Mouse (Mus musculus) MEL (cell line): ENCODE measurements around the gene Ano6. TPM values are rescaled to one million over a fixed set of nuclear protein-coding genes. Genes with fewer than 3 reads are reported as not detected.

Experiments
- DNase-seq: peaks from one replicate; pipeline ENCODE4 v3.0.0; 2011; ENCODE audit warnings: low read depth, low spot score
- H3K27ac ChIP-seq: 2 replicates; pipeline ENCODE4 v1.5.1; 2012; ENCODE audit warnings: low read depth, mild to moderate bottlenecking, control low read depth, low read length, moderate library complexity; ENCODE audit not compliant: control insufficient read depth
- H3K27me3 ChIP-seq, 2 experiments: fragments of 150-350 bp in 1 of 2; sonication (generic) in 1 of 2; 2 replicates each; pipeline ENCODE4 v1.6.1; 2012; ENCODE audit warnings: low read length in 2 of 2, mild to moderate bottlenecking in 2 of 2, improper control_type of control experiment in 1 of 2, moderate library complexity in 1 of 2; ENCODE audit not compliant: insufficient read depth in 2 of 2, control insufficient read depth in 1 of 2
- H3K36me3 ChIP-seq, 2 experiments: 2 replicates each; pipeline ENCODE4 v1.6.1; 2012 to 2014; ENCODE audit warnings: low read length in 2 of 2, improper control_type of control experiment in 1 of 2, inconsistent platforms in 1 of 2, mild to moderate bottlenecking in 1 of 2; ENCODE audit not compliant: insufficient read depth in 2 of 2, control insufficient read depth in 1 of 2
- H3K4me1 ChIP-seq, 2 experiments: fragments of 150-350 bp in 1 of 2; sonication (generic) in 1 of 2; 2 replicates each; pipeline ENCODE4 v1.6.1; 2012; ENCODE audit warnings: low read length in 2 of 2, improper control_type of control experiment in 1 of 2, mild to moderate bottlenecking in 1 of 2; ENCODE audit not compliant: insufficient read depth in 2 of 2, control insufficient read depth in 1 of 2
- H3K4me3 ChIP-seq, 2 experiments: fragments of 150-350 bp in 1 of 2; sonication (generic) in 1 of 2; 2 replicates each; pipeline ENCODE4 v1.5.1; 2012; ENCODE audit warnings: low read depth in 2 of 2, low read length in 2 of 2, mild to moderate bottlenecking in 2 of 2, moderate library complexity in 2 of 2, control low read depth in 1 of 2, improper control_type of control experiment in 1 of 2; ENCODE audit not compliant: control insufficient read depth in 1 of 2, insufficient read depth in 1 of 2
- H3K79me2 ChIP-seq: 2 replicates; pipeline ENCODE4 v1.6.1; 2012; ENCODE audit warnings: mild to moderate bottlenecking, low read length, moderate library complexity; ENCODE audit not compliant: control insufficient read depth, poor library complexity, insufficient read depth
- H3K9ac ChIP-seq: 2 replicates; pipeline ENCODE4 v1.6.1; 2012; ENCODE audit warnings: low read depth, mild to moderate bottlenecking, control low read depth, low read length, moderate library complexity; ENCODE audit not compliant: control insufficient read depth, poor library complexity, severe bottlenecking
- H3K9me3 ChIP-seq: fragments of 150-350 bp; sonication (generic); replicated peaks from 2 replicates; pipeline ENCODE4 v1.6.1; 2012; ENCODE audit warnings: mild to moderate bottlenecking, low read length, improper control_type of control experiment, moderate library complexity; ENCODE audit not compliant: insufficient read depth
- BHLHE40 ChIP-seq: IDR thresholded peaks from 2 replicates; pipeline ENCODE4 v1.6.1; 2012; ENCODE audit warnings: low read depth, mild to moderate bottlenecking, inconsistent platforms, low read length, improper control_type of control experiment, borderline replicate concordance
- CHD2 ChIP-seq: IDR thresholded peaks from 2 replicates; pipeline ENCODE4 v1.6.1; 2011; ENCODE audit warnings: low read length, improper control_type of control experiment
- E2F4 ChIP-seq: IDR thresholded peaks from 2 replicates; pipeline ENCODE4 v1.6.1; 2011; ENCODE audit warnings: low read depth, low read length, improper control_type of control experiment, borderline replicate concordance
- EP300 ChIP-seq, 2 experiments: IDR thresholded peaks; 2 replicates each; pipeline ENCODE4 v1.6.1; 2011; ENCODE audit warnings: improper control_type of control experiment in 2 of 2, low read length in 2 of 2, low read depth in 1 of 2, mild to moderate bottlenecking in 1 of 2
- HCFC1 ChIP-seq: IDR thresholded peaks from 2 replicates; pipeline ENCODE4 v1.6.1; 2012; ENCODE audit warnings: low read depth, mild to moderate bottlenecking, inconsistent platforms, low read length, improper control_type of control experiment, moderate library complexity
- JUND ChIP-seq: IDR thresholded peaks from 2 replicates; pipeline ENCODE4 v1.6.1; 2011; ENCODE audit warnings: low read depth, mild to moderate bottlenecking, improper control_type of control experiment, low read length
- KAT2A ChIP-seq: conservative IDR thresholded peaks from 2 replicates; pipeline ENCODE4 v1.6.1; 2012; ENCODE audit warnings: low read depth, low read length, improper control_type of control experiment, inconsistent platforms
- MAFK ChIP-seq: IDR thresholded peaks from 2 replicates; pipeline ENCODE4 v1.6.1; 2011; ENCODE audit warnings: low read depth, mild to moderate bottlenecking, low read length, improper control_type of control experiment, borderline replicate concordance
- MAZ ChIP-seq: IDR thresholded peaks from 2 replicates; pipeline ENCODE4 v1.6.1; 2012; ENCODE audit warnings: low read depth, mild to moderate bottlenecking, inconsistent platforms, low read length, improper control_type of control experiment
- MEF2A ChIP-seq: IDR thresholded peaks from 2 replicates; pipeline ENCODE4 v1.6.1; 2014; ENCODE audit warnings: low read depth, mild to moderate bottlenecking, inconsistent platforms, low read length, improper control_type of control experiment; ENCODE audit not compliant: poor library complexity, insufficient replicate concordance, severe bottlenecking; ENCODE audit errors: extremely low read depth
- MYB ChIP-seq: IDR thresholded peaks from 2 replicates; pipeline ENCODE4 v1.6.1; 2011; ENCODE audit warnings: mild to moderate bottlenecking, low read depth, low read length, improper control_type of control experiment
- MYC ChIP-seq: IDR thresholded peaks from 2 replicates; pipeline ENCODE4 v1.6.1; 2011; ENCODE audit warnings: low read depth, mild to moderate bottlenecking, low read length, improper control_type of control experiment, moderate library complexity
- NRF1 ChIP-seq: IDR thresholded peaks from 2 replicates; pipeline ENCODE4 v1.6.1; 2014; ENCODE audit warnings: low read depth, mild to moderate bottlenecking, inconsistent platforms, low read length, improper control_type of control experiment, moderate library complexity; ENCODE audit not compliant: poor library complexity, insufficient read depth, severe bottlenecking
- POLR2A ChIP-seq, 2 experiments: IDR thresholded peaks; 2 replicates each; pipeline ENCODE4 v1.6.1; 2011 to 2012; ENCODE audit warnings: low read length in 2 of 2, mild to moderate bottlenecking in 2 of 2, control low read depth in 1 of 2, improper control_type of control experiment in 1 of 2, low read depth in 1 of 2, moderate library complexity in 1 of 2; ENCODE audit not compliant: control insufficient read depth in 1 of 2, insufficient read depth in 1 of 2, poor library complexity in 1 of 2
- POLR2AphosphoS2 ChIP-seq: IDR thresholded peaks from 2 replicates; pipeline ENCODE4 v1.6.1; 2011; ENCODE audit warnings: low read length, improper control_type of control experiment
- RAD21 ChIP-seq: IDR thresholded peaks from 2 replicates; pipeline ENCODE4 v1.6.1; 2011; ENCODE audit warnings: mild to moderate bottlenecking, low read depth, low read length, improper control_type of control experiment
- RCOR1 ChIP-seq: IDR thresholded peaks from 2 replicates; pipeline ENCODE4 v1.6.1; 2012; ENCODE audit warnings: low read depth, mild to moderate bottlenecking, inconsistent platforms, low read length, improper control_type of control experiment
- SMC3 ChIP-seq: IDR thresholded peaks from 2 replicates; pipeline ENCODE4 v1.6.1; 2011; ENCODE audit warnings: low read depth, low read length, improper control_type of control experiment
- UBTF ChIP-seq: IDR thresholded peaks from 2 replicates; pipeline ENCODE4 v1.6.1; 2012; ENCODE audit warnings: low read depth, mild to moderate bottlenecking, inconsistent platforms, low read length, improper control_type of control experiment, moderate library complexity, borderline replicate concordance; ENCODE audit not compliant: insufficient read depth
- USF2 ChIP-seq, 2 experiments: IDR thresholded peaks; 2 replicates each; pipeline ENCODE4 v1.6.1; 2011 to 2012; ENCODE audit warnings: improper control_type of control experiment in 2 of 2, low read length in 2 of 2, borderline replicate concordance in 1 of 2, inconsistent platforms in 1 of 2, low read depth in 1 of 2, mild to moderate bottlenecking in 1 of 2; ENCODE audit not compliant: insufficient read depth in 1 of 2
- polyA plus RNA-seq, 2 experiments: library from polyadenylated mRNA; stranded (reverse) in 1 of 2; unstranded in 1 of 2; fragments of >175 nt in 1 of 2; fragments of >200 nt in 1 of 2; gene quantifications; 2 replicates each; pipeline versions ENCODE4 v1.2.1 to v1.2.4; 2012; ENCODE audit warnings: low replicate concordance in 2 of 2, low read depth in 1 of 2; ENCODE audit not compliant: insufficient read length in 2 of 2, insufficient read depth in 1 of 2, missing spikeins in 1 of 2
- total RNA-seq: library from RNA; depleted of rRNA; stranded (reverse); fragments of 300-350 nt; gene quantifications from 2 replicates; pipeline ENCODE4 v1.2.3, GENCODE M21; 2012

Gene Ano6
- total and polyA plus RNA-seq, 3 experiments, result 54.8 to 66.6 (median 61.4) TPM

GRCm38 (mm10) chr15:95906017-95906749 is 115.5 kb downstream of the Ano6 start (continued):
- TF ChIP-seq MAFK (no peak), RAD21 (no peak), EP300 (IDR thresholded peaks at IDR 0.05; ENCODE audit: low read depth in 1 of 2, low read length in 2 of 2) (peak; percentile 34 to 57; a peak in 3 of 4 replicates), RCOR1 (no peak), MYC (no peak), USF2 (IDR thresholded peaks at IDR 0.05; ENCODE audit: borderline replicate concordance in 1 of 2, insufficient read depth in 1 of 2, low read depth in 1 of 2, low read length in 2 of 2) (no peak), HCFC1 (no peak), MEF2A (no peak), POLR2AphosphoS2 (no peak), POLR2A (IDR thresholded peaks at IDR 0.05; ENCODE audit: control insufficient read depth in 1 of 2, insufficient read depth in 1 of 2, low read depth in 1 of 2, low read length in 2 of 2, poor library complexity in 1 of 2) (peak in 1 of 2 experiments; percentile 27; a peak in 1 of 4 replicates), JUND (no peak)

- DNase-seq, result peak; percentile 31
- Histone ChIP-seq H3K27ac (no peak overlapping the region), H3K36me3 (peaks cover 7 to 39% of the 10 kb centered on the region in 2 experiments), H3K27me3 (no peaks in the 10 kb centered on the region), H3K9ac (no peak overlapping the region), H3K4me3 (no peak overlapping the region), H3K9me3 (no peaks in the 10 kb centered on the region), H3K79me2 (peaks cover 3% of the 10 kb centered on the region; the same call in 1 of the 2 replicates), H3K4me1 (peaks cover 9 to 37% of the 10 kb centered on the region in 2 experiments)
- no peak for TF ChIP-seq POLR2AphosphoS2
- TF ChIP-seq E2F4, result no peak
- no peak for TF ChIP-seq MYB
- TF ChIP-seq MAZ, result no peak
- TF ChIP-seq UBTF, result no peak
- TF ChIP-seq SMC3, result no peak
- TF ChIP-seq JUND, result no peak
- TF ChIP-seq RAD21, result no peak
- TF ChIP-seq MAFK, result no peak
- no peak for TF ChIP-seq RCOR1
- TF ChIP-seq BHLHE40, result no peak
- TF ChIP-seq CHD2, result no peak
- no peak for TF ChIP-seq MYC
- no peak for TF ChIP-seq NRF1
- TF ChIP-seq KAT2A, result no peak
Measured at GRCm38 (mm10) chr15:95906891-95907290, 116.2 kb downstream of the Ano6 start.
